Mouse (Mus musculus) stomach, postnatal 0 days (tissue): ENCODE data around the gene Cdipt. TPM values are rescaled to one million over a fixed set of nuclear protein-coding genes. Genes with fewer than 3 reads are reported as not detected.

Experiments
- ATAC-seq: fragments of 200-750 bp; cut with Nextera tagmentation; 2 replicates; pipeline ENCODE4 v1.8.0; 2017; ENCODE audit not compliant: low FRiP score, low TSS enrichment
- DNase-seq: peaks from one replicate; pipeline ENCODE4 v3.0.0-alpha.2; 2016; ENCODE audit warnings: low spot score
- H3K27ac ChIP-seq: fragments of 300-500 bp; sonication (generic); replicated peaks from 2 replicates; pipeline ENCODE4 v1.5.1; 2014; ENCODE audit warnings: mild to moderate bottlenecking, control low read depth
- H3K27me3 ChIP-seq: fragments of 300-500 bp; sonication (generic); 2 replicates; pipeline ENCODE4 v1.6.1; 2014; ENCODE audit warnings: low read length; ENCODE audit not compliant: control insufficient read depth, insufficient read depth
- H3K36me3 ChIP-seq: fragments of 300-500 bp; sonication (generic); 2 replicates; pipeline ENCODE4 v1.6.1; 2014; ENCODE audit warnings: low read length, mixed read lengths; ENCODE audit not compliant: control insufficient read depth, insufficient read depth
- H3K4me1 ChIP-seq: fragments of 300-500 bp; sonication (generic); replicated peaks from 2 replicates; pipeline ENCODE4 v1.6.1; 2014; ENCODE audit warnings: antibody characterized with exemption; ENCODE audit not compliant: control insufficient read depth, insufficient read depth
- H3K4me2 ChIP-seq: fragments of 300-500 bp; sonication (generic); replicated peaks from 2 replicates; pipeline ENCODE4 v1.6.1; 2014; ENCODE audit warnings: low read depth, mild to moderate bottlenecking, control low read depth, moderate library complexity
- H3K4me3 ChIP-seq: fragments of 300-500 bp; sonication (generic); 2 replicates; pipeline ENCODE4 v1.5.1; 2014; ENCODE audit warnings: low read depth, low read length, control low read depth
- H3K9ac ChIP-seq: fragments of 300-500 bp; sonication (generic); 2 replicates; pipeline ENCODE4 v1.6.1; 2014; ENCODE audit warnings: mild to moderate bottlenecking, low read length, control low read depth, mixed read lengths
- H3K9me3 ChIP-seq: fragments of 300-500 bp; sonication (generic); 2 replicates; pipeline ENCODE4 v1.6.1; 2016; ENCODE audit warnings: low read length; ENCODE audit not compliant: control insufficient read depth
- CTCF ChIP-seq: IDR thresholded peaks from 2 replicates; pipeline ENCODE4 v1.5.1; 2016; ENCODE audit warnings: antibody characterized with exemption, low read depth, mild to moderate bottlenecking, moderate library complexity
- EP300 ChIP-seq: optimal IDR thresholded peaks from 2 replicates; pipeline ENCODE3; 2016; ENCODE audit warnings: antibody characterized with exemption
- WGBS: fragments of 180-500 bp; shearing (Covaris S2); extraction: QIAGEN DNeasy Blood & Tissue Kit; methylation state at CpG from one replicate; pipeline ENCODE4 v1.1.7; 2014; 5-methylcytosine and 5-hydroxymethylcytosine counted together
- polyA plus RNA-seq: library from polyadenylated mRNA; unstranded; fragments of >200 nt; fragmentation: Nextera tagmentation; extraction: Ambion mirVana; gene quantifications from 2 replicates; pipeline ENCODE4 v1.2.1, GENCODE M21; 2015

The Cdipt gene
- polyA plus RNA-seq, 1 experiment from 2014 or later = 80.4 TPM

- no peak for ATAC-seq
- Histone ChIP-seq H3K4me3 (no peak overlapping the region), H3K27ac (0 out of 2 replicates have a peak overlapping the region, but pooled peaks have one; percentile 24), H3K27me3 (no peaks in the 10 kb centered on the region), H3K36me3 (no peaks in the 10 kb centered on the region), H3K4me1 (peaks cover 4% of the 10 kb centered on the region; the same call in 1 of the 2 replicates), H3K9ac (no peak overlapping the region), H3K9me3 (no peaks in the 10 kb centered on the region), H3K4me2 (no peak overlapping the region)
- WGBS = 88% methylated on average over 12 of the region's 12 CpGs
- DNase-seq = no peak
- TF ChIP-seq EP300 (no peak), CTCF (no peak)
These were observed 39.3 kb downstream of the Cdipt start for GRCm38 (mm10) chr7:127014993-127015392.

GRCm38 (mm10) chr7:127016081-127016480 lies 40.4 kb downstream of the Cdipt start:
- WGBS = under 1% methylated on average over 10 of the region's 10 CpGs
- TF ChIP-seq EP300 (no peak), CTCF (no peak)
- ATAC-seq (peak; percentile 0; the same call in 1 of the 2 replicates), DNase-seq (peak; percentile 52)
- Histone ChIP-seq H3K9me3 (no peaks in the 10 kb centered on the region), H3K9ac (peak overlapping the region; percentile 74), H3K4me2 (peak overlapping the region; percentile 94), H3K27me3 (no peaks in the 10 kb centered on the region), H3K36me3 (no peaks in the 10 kb centered on the region), H3K27ac (peak overlapping the region; percentile 96), H3K4me3 (peak overlapping the region; percentile 66), H3K4me1 (peaks cover 4% of the 10 kb centered on the region; the same call in 1 of the 2 replicates)

GRCm38 (mm10) chr7:127016481-127016485 lies 40.6 kb downstream of the Cdipt start, which contains the start of gene Pagr1b:
Pagr1b (minus strand) TSS chr7:127016484.
- H3K4me1 ChIP-seq = peaks cover 4% of the 10 kb centered on the region; the same call in 1 of the 2 replicates
- TF ChIP-seq EP300 (no peak), CTCF (no peak)

GRCm38 (mm10) chr7:127016486-127016938 lies 40.8 kb downstream of the Cdipt start:
- peak overlapping the region; percentile 74 for H3K9ac ChIP-seq
- WGBS = 1% methylated on average over 22 of the region's 22 CpGs
- peak overlapping the region; percentile 94 for H3K4me2 ChIP-seq
- ATAC-seq (peak; percentile 25), DNase-seq (peak; percentile 69)
- no peaks in the 10 kb centered on the region for H3K9me3 ChIP-seq
- peak overlapping the region; percentile 66 for H3K4me3 ChIP-seq
- no peaks in the 10 kb centered on the region for H3K36me3 ChIP-seq
- H3K4me1 ChIP-seq = peaks cover 4% of the 10 kb centered on the region; the same call in 1 of the 2 replicates
- TF ChIP-seq CTCF (no peak), EP300 (no peak)
- H3K27me3 ChIP-seq = no peaks in the 10 kb centered on the region
- H3K27ac ChIP-seq = peak overlapping the region; percentile 96

More at GRCm38 (mm10) chr7:127016481-127016485, 40.6 kb downstream of the Cdipt start, which contains the start of gene Pagr1b:
- Histone ChIP-seq H3K9me3 (no peaks in the 10 kb centered on the region), H3K4me3 (peak within 1 kb of the TSS; percentile 66), H3K9ac (peak within 1 kb of the TSS; percentile 74), H3K4me2 (peak within 1 kb of the TSS; percentile 94), H3K36me3 (no peaks in the 10 kb centered on the region), H3K27me3 (no peaks in the 10 kb centered on the region), H3K27ac (peak within 1 kb of the TSS; percentile 96)
- DNase-seq = no peak
- no peak for ATAC-seq

GRCm38 (mm10) chr7:127016971-127017949 lies 41.5 kb downstream of the Cdipt start, which contains the start of gene Pagr1a:
Pagr1a (minus strand) TSS chr7:127017352.
- H3K9me3 ChIP-seq = no peaks in the 10 kb centered on the region
- ATAC-seq = peak; percentile 87
- 2% methylated on average over 39 of the region's 39 CpGs for WGBS
- H3K4me1 ChIP-seq = peaks cover 4% of the 10 kb centered on the region; the same call in 1 of the 2 replicates
- H3K27me3 ChIP-seq = no peaks in the 10 kb centered on the region
- H3K36me3 ChIP-seq = no peaks in the 10 kb centered on the region
- H3K4me2 ChIP-seq = peak within 1 kb of the TSS; percentile 94
- peak; percentile 89 for TF ChIP-seq CTCF
- no peak for TF ChIP-seq EP300
- peak; percentile 97 for DNase-seq
- peak within 1 kb of the TSS; percentile 96 for H3K27ac ChIP-seq
- H3K9ac ChIP-seq = peak within 1 kb of the TSS; percentile 74
- H3K4me3 ChIP-seq = peak within 1 kb of the TSS; percentile 66

GRCm38 (mm10) chr7:127017950-127018345 lies 42.2 kb downstream of the Cdipt start:
- WGBS = 38% methylated on average over 6 of the region's 6 CpGs

More at GRCm38 (mm10) chr7:127017950-127018345, 42.2 kb downstream of the Cdipt start:
- Histone ChIP-seq H3K27me3 (no peaks in the 10 kb centered on the region), H3K9ac (0 out of 2 replicates have a peak overlapping the region, but pooled peaks have one; percentile 1), H3K36me3 (peaks cover 2% of the 10 kb centered on the region; the same call in 1 of the 2 replicates), H3K4me2 (peak overlapping the region; percentile 25; the same call in 1 of the 2 replicates), H3K27ac (peak overlapping the region; percentile 53), H3K4me3 (no peak overlapping the region), H3K4me1 (peaks cover 4% of the 10 kb centered on the region; the same call in 1 of the 2 replicates), H3K9me3 (no peaks in the 10 kb centered on the region)
- DNase-seq = no peak
- TF ChIP-seq CTCF (no peak), EP300 (no peak)
- no peak for ATAC-seq
